Mouse (Mus musculus) lung, embryonic 14.5 days (tissue): ENCODE results near the gene Pik3cb. TPM values are rescaled to one million over a fixed set of nuclear protein-coding genes. Genes with fewer than 3 reads are reported as not detected.
A peak's percentile ranks its signal among the peaks of the same experiment; 100 is the strongest.

Experiments
- ATAC-seq: fragments of 200-750 bp; cut with Nextera tagmentation; 2 replicates; pipeline ENCODE4 v1.8.0; 2017; ENCODE audit warnings: mild to moderate bottlenecking, moderate TSS enrichment, moderate library complexity; ENCODE audit not compliant: insufficient read depth
- DNase-seq: peaks from one replicate; pipeline ENCODE4 v3.0.0-alpha.2; 2015
- H3K27ac ChIP-seq: fragments of 300-500 bp; sonication (generic); 2 replicates; pipeline ENCODE4 v1.5.1; 2014; ENCODE audit warnings: low read depth, mild to moderate bottlenecking, moderate library complexity
- H3K27me3 ChIP-seq: fragments of 300-500 bp; sonication (generic); 2 replicates; pipeline ENCODE4 v1.6.1; 2014; ENCODE audit warnings: low read length, control low read depth; ENCODE audit not compliant: insufficient read depth
- H3K36me3 ChIP-seq: fragments of 300-500 bp; sonication (generic); 2 replicates; pipeline ENCODE4 v1.6.1; 2014; ENCODE audit warnings: control low read depth; ENCODE audit not compliant: insufficient read depth
- H3K4me1 ChIP-seq: fragments of 300-500 bp; sonication (generic); 2 replicates; pipeline ENCODE4 v1.6.1; 2014; ENCODE audit warnings: antibody characterized with exemption, control low read depth; ENCODE audit not compliant: insufficient read depth
- H3K4me2 ChIP-seq: fragments of 300-500 bp; sonication (generic); 2 replicates; pipeline ENCODE4 v1.6.1; 2014; ENCODE audit warnings: mild to moderate bottlenecking
- H3K4me3 ChIP-seq: fragments of 300-500 bp; sonication (generic); 2 replicates; pipeline ENCODE4 v1.5.1; 2014; ENCODE audit warnings: low read depth, low read length
- H3K9ac ChIP-seq: fragments of 300-500 bp; sonication (generic); 2 replicates; pipeline ENCODE4 v1.6.1; 2014
- H3K9me3 ChIP-seq: fragments of 300-500 bp; sonication (generic); 2 replicates; pipeline ENCODE4 v1.6.1; 2016; ENCODE audit warnings: low read depth, low read length, control low read depth
- CTCF ChIP-seq: IDR thresholded peaks from 2 replicates; pipeline ENCODE4 v1.5.1; 2016; ENCODE audit warnings: antibody characterized with exemption, low read depth
- WGBS: fragments of 180-500 bp; shearing (Covaris S2); extraction: QIAGEN DNeasy Blood & Tissue Kit; methylation state at CpG from one replicate; pipeline ENCODE4 v1.1.7; 2014; 5-methylcytosine and 5-hydroxymethylcytosine counted together
- polyA plus RNA-seq: library from polyadenylated mRNA; unstranded; fragments of >200 nt; fragmentation: Nextera tagmentation; extraction: Ambion mirVana; gene quantifications from 2 replicates; pipeline ENCODE4 v1.2.1, GENCODE M21; 2014

Gene Pik3cb
- polyA plus RNA-seq, 1 experiment from 2014 or later: 1.7 TPM

DNA sequence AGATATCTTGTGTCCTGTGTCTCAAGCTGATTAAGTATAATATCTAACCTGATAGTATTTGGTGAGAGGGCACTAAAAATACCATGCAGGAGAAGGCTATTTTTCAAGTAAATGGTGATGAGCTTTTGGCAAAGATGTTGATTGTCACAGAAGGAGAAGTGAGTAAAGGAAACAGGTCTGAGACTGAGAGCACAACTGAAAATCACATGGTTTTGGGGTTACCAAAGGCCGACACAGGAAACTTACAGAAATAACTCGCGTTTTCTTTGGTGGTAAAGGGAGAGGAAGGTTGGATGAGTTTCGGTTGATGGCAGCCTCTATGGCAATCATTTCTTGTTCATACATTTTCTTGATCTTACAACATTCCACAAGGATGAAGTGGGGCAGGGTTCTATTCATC is 50.5 kb downstream of the Pik3cb start:
- no peak overlapping the region for H3K4me2 ChIP-seq
- TF ChIP-seq CTCF: no peak
- no peak overlapping the region for H3K27ac ChIP-seq
- no peak for DNase-seq
- H3K4me1 ChIP-seq: no peaks in the 10 kb centered on the region
- no peaks in the 10 kb centered on the region for H3K27me3 ChIP-seq
- no peak overlapping the region for H3K9ac ChIP-seq
- H3K4me3 ChIP-seq: no peak overlapping the region
- no peak for ATAC-seq
- no peaks in the 10 kb centered on the region for H3K36me3 ChIP-seq
- 91% methylated on average over 4 of the region's 4 CpGs for WGBS
- no peaks in the 10 kb centered on the region for H3K9me3 ChIP-seq

DNA sequence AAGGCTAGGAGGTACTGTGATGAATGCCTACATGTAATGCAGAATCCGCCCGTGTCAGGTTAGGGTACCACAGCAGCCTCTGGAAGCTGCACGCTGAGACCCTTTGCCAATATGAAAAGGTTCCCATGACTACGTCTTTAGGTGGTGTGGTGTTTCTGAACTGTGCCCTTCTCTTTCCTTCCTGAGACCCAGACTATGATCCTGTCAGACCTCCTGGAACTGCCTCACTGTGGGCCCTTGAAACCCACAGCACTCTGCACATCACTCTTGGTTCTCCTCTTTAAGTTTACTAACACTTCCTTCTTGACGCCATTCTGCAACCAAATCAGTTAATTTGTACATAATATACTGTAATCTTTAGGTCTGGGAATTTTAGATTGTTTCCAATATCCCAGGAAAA is 58.7 kb downstream of the Pik3cb start:
- no peaks in the 10 kb centered on the region for H3K36me3 ChIP-seq
- TF ChIP-seq CTCF: no peak
- ATAC-seq: no peak
- H3K9ac ChIP-seq: no peak overlapping the region
- no peak overlapping the region for H3K4me3 ChIP-seq
- H3K4me2 ChIP-seq: no peak overlapping the region
- no peak overlapping the region for H3K27ac ChIP-seq
- 84% methylated on average over 5 of the region's 5 CpGs for WGBS
- H3K27me3 ChIP-seq: no peaks in the 10 kb centered on the region
- DNase-seq: no peak
- no peaks in the 10 kb centered on the region for H3K4me1 ChIP-seq
- H3K9me3 ChIP-seq: no peaks in the 10 kb centered on the region

DNA sequence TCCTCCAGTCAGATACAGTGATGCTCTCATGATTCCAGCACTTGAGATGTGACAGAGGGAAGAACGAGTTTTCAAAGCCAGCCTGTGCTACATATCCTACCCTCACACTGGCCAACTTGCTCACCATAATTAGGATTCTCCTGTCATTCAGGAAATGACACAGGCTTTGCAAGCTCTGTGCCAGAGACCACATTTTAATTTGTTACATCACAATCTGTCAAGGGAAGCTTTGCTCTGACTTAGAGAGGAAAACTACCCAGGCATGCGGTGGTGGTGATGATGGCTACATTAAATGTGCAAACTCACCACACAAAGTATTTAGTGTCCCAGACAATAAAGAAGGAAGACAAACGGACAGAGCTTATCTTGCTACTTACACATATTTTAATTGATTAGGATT is 59.1 kb downstream of the Pik3cb start:
- Histone ChIP-seq H3K4me3 (no peak overlapping the region), H3K27ac (no peak overlapping the region), H3K36me3 (no peaks in the 10 kb centered on the region), H3K9me3 (no peaks in the 10 kb centered on the region), H3K27me3 (no peaks in the 10 kb centered on the region), H3K4me1 (no peaks in the 10 kb centered on the region), H3K9ac (no peak overlapping the region), H3K4me2 (no peak overlapping the region)
- no peak for TF ChIP-seq CTCF
- ATAC-seq (no peak), DNase-seq (no peak)
- 75% methylated on average over 3 of the region's 3 CpGs for WGBS

DNA sequence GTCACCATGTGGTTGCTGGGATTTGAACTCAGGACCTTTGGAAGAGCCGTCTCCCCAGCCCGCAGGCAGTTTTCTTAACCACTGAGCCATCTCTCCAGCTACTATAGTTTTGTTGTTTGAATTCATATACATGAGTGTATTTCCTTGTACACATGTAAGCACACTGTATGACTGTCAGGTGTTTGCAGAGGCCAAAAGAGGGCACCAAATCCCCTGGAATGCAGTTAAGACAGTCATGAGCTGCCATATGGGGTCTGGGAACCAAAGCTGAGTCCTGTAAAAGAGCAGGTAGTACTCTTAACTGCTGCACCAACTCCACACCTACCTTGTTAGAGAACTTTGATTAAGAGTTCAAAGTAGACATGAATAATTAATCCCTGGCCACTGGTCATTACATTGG is 59.8 kb downstream of the Pik3cb start:
- no peak for ATAC-seq
- Histone ChIP-seq H3K36me3 (no peaks in the 10 kb centered on the region), H3K9me3 (no peaks in the 10 kb centered on the region), H3K27ac (no peak overlapping the region), H3K4me1 (no peaks in the 10 kb centered on the region), H3K4me3 (no peak overlapping the region), H3K9ac (no peak overlapping the region), H3K4me2 (no peak overlapping the region), H3K27me3 (no peaks in the 10 kb centered on the region)
- no peak for DNase-seq
- peak; percentile 15; the same call in 1 of the 2 replicates for TF ChIP-seq CTCF
- WGBS: 94% methylated on average over 2 of the region's 2 CpGs

DNA sequence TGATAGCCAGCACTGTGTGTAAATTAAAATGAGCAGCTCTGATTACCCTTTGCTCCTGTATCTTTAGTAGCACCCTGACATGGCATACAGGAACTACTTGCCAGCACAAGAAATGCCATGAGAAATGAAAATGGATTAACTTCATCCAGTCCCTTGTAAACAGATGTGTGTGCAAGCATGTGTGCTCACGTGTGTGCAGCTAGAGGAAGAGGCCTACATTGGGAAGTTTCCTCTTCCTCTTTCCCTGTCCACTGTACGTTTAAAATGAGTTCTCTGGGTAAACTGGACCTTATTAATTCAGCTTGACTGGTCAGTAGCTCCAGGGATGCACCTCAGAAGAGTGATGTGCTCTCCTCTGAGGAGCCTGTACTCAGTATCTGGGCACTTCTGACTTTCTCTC is 66.0 kb downstream of the Pik3cb start:
- ATAC-seq (no peak), DNase-seq (no peak)
- Histone ChIP-seq H3K4me3 (no peak overlapping the region), H3K9me3 (no peaks in the 10 kb centered on the region), H3K27ac (no peak overlapping the region), H3K4me2 (no peak overlapping the region), H3K4me1 (no peaks in the 10 kb centered on the region), H3K9ac (no peak overlapping the region), H3K36me3 (peaks cover 5% of the 10 kb centered on the region; the same call in 1 of the 2 replicates), H3K27me3 (no peaks in the 10 kb centered on the region)
- TF ChIP-seq CTCF: no peak
- WGBS: 60% methylated on average over 2 of the region's 2 CpGs

DNA sequence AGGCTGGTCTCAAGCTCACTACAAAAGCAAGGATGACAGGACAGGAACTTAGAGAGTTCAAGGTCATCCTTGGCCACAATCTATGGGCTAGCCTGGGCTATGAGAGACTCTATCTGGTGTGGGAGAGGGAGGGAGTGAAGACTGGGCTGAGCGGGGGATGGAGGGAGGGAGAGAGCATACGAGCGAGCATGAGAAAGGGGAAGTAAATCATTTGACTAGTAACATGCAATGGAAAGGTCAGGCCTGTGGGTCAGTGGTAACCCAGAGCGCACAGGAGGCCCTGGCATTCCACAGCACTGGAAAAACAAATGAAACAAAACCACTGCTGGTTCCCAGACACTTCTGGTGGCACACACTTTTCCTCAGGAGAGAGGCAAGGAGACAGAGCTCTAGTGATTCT is 67.9 kb downstream of the Pik3cb start:
- Histone ChIP-seq H3K4me2 (no peak overlapping the region), H3K27me3 (no peaks in the 10 kb centered on the region), H3K9ac (no peak overlapping the region), H3K9me3 (no peaks in the 10 kb centered on the region), H3K4me3 (no peak overlapping the region), H3K36me3 (peaks cover 5% of the 10 kb centered on the region; the same call in 1 of the 2 replicates), H3K4me1 (no peaks in the 10 kb centered on the region), H3K27ac (no peak overlapping the region)
- DNase-seq: no peak
- no peak for TF ChIP-seq CTCF
- WGBS: 57% methylated on average over 4 of the region's 4 CpGs
- ATAC-seq: no peak

DNA sequence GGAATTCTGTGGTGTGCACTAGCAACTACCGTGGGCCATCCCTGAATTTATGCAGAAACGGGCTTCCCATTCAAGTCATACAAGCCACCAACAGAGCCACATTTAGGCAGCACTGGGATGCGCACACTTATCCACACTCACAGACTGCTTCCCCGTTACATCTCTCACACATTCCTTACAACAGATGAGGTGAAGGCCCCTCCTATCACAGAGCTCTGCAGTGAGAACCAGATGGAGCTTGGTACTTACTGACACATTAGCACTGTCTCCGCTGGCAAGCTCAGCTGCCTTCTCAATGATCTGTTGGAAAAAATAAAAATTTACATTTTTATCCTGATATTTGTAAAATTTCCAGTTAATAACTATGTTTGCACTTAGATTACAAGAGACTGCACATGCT is 75.1 kb downstream of the Pik3cb start:
- 64% methylated on average over 5 of the region's 5 CpGs for WGBS
- DNase-seq (no peak), ATAC-seq (no peak)
- Histone ChIP-seq H3K27me3 (no peaks in the 10 kb centered on the region), H3K4me1 (no peaks in the 10 kb centered on the region), H3K4me2 (no peak overlapping the region), H3K36me3 (no peaks in the 10 kb centered on the region), H3K27ac (no peak overlapping the region), H3K9ac (no peak overlapping the region), H3K9me3 (no peaks in the 10 kb centered on the region), H3K4me3 (no peak overlapping the region)
- TF ChIP-seq CTCF: no peak

DNA sequence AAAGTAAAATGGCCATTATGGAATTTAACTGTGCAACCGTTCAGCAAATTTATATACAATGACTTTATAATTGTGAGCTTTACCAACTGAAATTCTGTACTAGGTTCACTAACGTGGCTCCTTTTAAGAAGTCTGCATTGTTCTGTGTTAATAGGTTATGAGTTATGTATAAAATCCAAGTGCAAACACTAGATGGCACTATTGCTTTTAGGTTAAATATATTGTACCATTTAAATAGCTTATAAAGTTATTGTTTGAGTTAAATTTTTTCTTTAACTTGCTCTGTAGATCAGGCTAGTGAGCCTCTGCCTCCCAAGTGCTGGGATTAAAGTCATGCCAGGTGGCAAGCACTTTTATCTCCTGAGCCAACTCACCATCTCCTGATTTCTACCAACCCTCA is 76.2 kb downstream of the Pik3cb start:
- H3K4me2 ChIP-seq: no peak overlapping the region
- no peak overlapping the region for H3K9ac ChIP-seq
- H3K27me3 ChIP-seq: no peaks in the 10 kb centered on the region
- 46% methylated on average over 2 of the region's 2 CpGs for WGBS
- H3K27ac ChIP-seq: no peak overlapping the region
- no peaks in the 10 kb centered on the region for H3K4me1 ChIP-seq
- H3K36me3 ChIP-seq: no peaks in the 10 kb centered on the region
- no peak overlapping the region for H3K4me3 ChIP-seq
- ATAC-seq (peak; percentile 50; the same call in 1 of the 2 replicates), DNase-seq (peak; percentile 92)
- H3K9me3 ChIP-seq: no peaks in the 10 kb centered on the region
- TF ChIP-seq CTCF: peak; percentile 38
